Mouse (Mus musculus) forebrain, embryonic 10.5 days (tissue): ENCODE measurements around the gene Agap1. TPM values are rescaled to one million over a fixed set of nuclear protein-coding genes. Genes with fewer than 3 reads are reported as not detected.

ENCODE experiments used
- DNase-seq: peaks from one replicate; pipeline ENCODE4 v3.0.0-alpha.2; 2017; ENCODE audit warnings: low spot score; ENCODE audit errors: extremely low spot score
- H3K27ac ChIP-seq: fragments of 300-500 bp; sonication (generic); 2 replicates; pipeline ENCODE4 v1.5.1; 2016; ENCODE audit warnings: mild to moderate bottlenecking
- H3K27me3 ChIP-seq: fragments of 300-500 bp; sonication (generic); 2 replicates; pipeline ENCODE4 v1.6.1; 2016; ENCODE audit warnings: mild to moderate bottlenecking; ENCODE audit not compliant: poor library complexity, severe bottlenecking
- H3K36me3 ChIP-seq: fragments of 300-500 bp; sonication (generic); replicated peaks from 2 replicates; pipeline ENCODE4 v1.6.1; 2016; ENCODE audit warnings: mild to moderate bottlenecking, moderate library complexity
- H3K4me1 ChIP-seq: fragments of 300-500 bp; sonication (generic); 2 replicates; pipeline ENCODE4 v1.6.1; 2016
- H3K4me3 ChIP-seq: fragments of 300-500 bp; sonication (generic); 2 replicates; pipeline ENCODE4 v1.5.1; 2016; ENCODE audit warnings: mild to moderate bottlenecking, moderate library complexity
- H3K9me3 ChIP-seq: fragments of 300-500 bp; sonication (generic); 2 replicates; pipeline ENCODE4 v1.6.1; 2016; ENCODE audit warnings: mild to moderate bottlenecking, moderate library complexity
- whole genome bisulfite sequencing: fragments of 180-500 bp; shearing (Covaris S2); methylation state at CpG from one replicate; pipeline ENCODE4 v1.1.7; 2016; 5-methylcytosine and 5-hydroxymethylcytosine counted together
- polyA plus RNA-seq: library from polyadenylated mRNA; unstranded; fragments of >200 nt; fragmentation: Nextera tagmentation; extraction: Ambion mirVana; gene quantifications from 2 replicates; pipeline ENCODE4 v1.2.1, GENCODE M21; 2016

Gene Agap1
- polyA plus RNA-seq, 1 experiment from 2014 or later = 14.3 TPM

DNA sequence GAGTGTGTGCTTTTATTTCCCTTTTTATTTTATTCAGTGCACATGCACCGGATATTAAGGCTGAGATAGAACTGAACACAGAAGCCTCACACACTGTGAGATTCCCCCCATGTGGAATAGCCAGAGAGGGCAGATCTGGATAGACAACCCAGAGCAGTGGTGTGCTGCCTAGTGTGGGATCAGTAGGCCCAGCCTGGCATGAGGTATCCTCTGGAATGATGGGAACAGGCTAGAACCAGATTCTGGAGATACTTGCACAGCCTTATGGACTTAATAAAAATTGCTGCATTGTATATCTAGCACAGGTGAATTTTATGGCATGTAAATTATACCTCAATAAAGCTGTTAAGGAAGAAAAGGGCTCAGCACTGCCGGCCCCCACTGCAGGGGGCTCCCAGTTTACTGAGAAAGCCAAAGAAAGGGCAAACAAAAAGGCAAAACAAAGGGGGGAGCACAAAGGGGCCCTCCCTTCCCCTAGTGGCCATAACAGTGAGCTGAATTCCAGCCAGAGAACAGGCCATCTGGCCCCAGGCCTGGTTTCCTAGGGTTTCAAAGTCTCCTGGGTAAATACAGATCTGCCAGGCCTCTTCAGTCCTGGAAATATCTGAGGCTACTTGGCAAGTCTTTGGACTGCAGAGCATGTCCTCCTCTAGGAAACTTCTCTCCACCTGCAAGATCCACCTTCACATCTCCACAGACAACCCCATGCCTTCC, 405.6 kb downstream of the Agap1 start:
- H3K36me3 ChIP-seq = no peaks in the 10 kb centered on the region; the same call in 1 of the 2 replicates
- peak overlapping the region; percentile 46; the same call in 1 of the 2 replicates for H3K27ac ChIP-seq
- peak; percentile 34 for DNase-seq
- H3K9me3 ChIP-seq = no peaks in the 10 kb centered on the region
- 47% methylated on average over 2 of the region's 2 CpGs for WGBS
- peaks cover 98% of the 10 kb centered on the region for H3K27me3 ChIP-seq
- H3K4me3 ChIP-seq = no peak overlapping the region
- peaks cover 22% of the 10 kb centered on the region for H3K4me1 ChIP-seq

DNA sequence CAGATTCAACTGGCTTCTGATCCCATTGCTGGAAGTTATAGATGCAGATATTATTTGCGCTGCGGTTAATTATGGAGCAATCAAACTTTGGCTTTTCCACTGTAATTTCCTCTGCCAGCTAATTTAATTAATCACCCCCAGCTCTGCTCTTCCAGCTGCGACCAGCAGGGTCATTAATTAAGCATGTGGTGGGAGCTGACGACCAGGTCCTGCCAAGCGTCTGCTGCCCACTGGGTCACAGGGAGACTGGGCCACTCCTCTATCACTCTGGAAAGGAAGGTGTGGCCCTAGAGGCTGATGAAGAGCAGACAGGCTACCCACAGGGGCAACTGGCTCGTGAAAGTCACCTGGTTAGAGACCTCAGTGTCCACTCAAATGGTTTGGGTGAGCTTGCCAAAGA, 411.2 kb downstream of the Agap1 start:
- Histone ChIP-seq H3K36me3 (no peaks in the 10 kb centered on the region), H3K4me3 (no peak overlapping the region), H3K27ac (no peak overlapping the region), H3K27me3 (peaks cover 86% of the 10 kb centered on the region), H3K9me3 (no peaks in the 10 kb centered on the region), H3K4me1 (peaks cover 35% of the 10 kb centered on the region)
- DNase-seq = no peak
- 71% methylated on average over 6 of the region's 6 CpGs for WGBS

DNA sequence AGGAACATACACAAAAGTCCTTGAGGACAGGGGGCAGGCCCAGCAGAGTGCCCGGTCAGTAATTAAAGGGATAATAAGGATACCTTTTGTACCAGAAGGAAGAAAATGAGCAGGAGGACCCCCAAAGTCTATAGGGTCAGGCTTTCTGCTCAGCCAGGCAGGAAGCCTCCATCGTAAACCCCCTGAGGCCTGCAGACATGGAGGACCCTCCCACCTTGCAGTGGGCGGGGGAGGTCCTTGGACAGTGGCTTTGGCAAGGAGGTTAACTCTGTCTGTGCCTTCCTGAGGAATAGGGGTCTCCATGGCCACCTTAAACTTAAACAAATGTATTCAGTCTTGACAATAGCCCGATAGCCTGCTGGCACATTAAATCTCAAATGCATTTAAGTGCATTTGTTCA, 413.2 kb downstream of the Agap1 start:
- no peak for DNase-seq
- Histone ChIP-seq H3K27me3 (peaks cover 86% of the 10 kb centered on the region), H3K9me3 (no peaks in the 10 kb centered on the region), H3K4me3 (no peak overlapping the region), H3K36me3 (no peaks in the 10 kb centered on the region), H3K27ac (no peak overlapping the region), H3K4me1 (peaks cover 47% of the 10 kb centered on the region)
- 30% methylated on average over 4 of the region's 4 CpGs for WGBS

DNA sequence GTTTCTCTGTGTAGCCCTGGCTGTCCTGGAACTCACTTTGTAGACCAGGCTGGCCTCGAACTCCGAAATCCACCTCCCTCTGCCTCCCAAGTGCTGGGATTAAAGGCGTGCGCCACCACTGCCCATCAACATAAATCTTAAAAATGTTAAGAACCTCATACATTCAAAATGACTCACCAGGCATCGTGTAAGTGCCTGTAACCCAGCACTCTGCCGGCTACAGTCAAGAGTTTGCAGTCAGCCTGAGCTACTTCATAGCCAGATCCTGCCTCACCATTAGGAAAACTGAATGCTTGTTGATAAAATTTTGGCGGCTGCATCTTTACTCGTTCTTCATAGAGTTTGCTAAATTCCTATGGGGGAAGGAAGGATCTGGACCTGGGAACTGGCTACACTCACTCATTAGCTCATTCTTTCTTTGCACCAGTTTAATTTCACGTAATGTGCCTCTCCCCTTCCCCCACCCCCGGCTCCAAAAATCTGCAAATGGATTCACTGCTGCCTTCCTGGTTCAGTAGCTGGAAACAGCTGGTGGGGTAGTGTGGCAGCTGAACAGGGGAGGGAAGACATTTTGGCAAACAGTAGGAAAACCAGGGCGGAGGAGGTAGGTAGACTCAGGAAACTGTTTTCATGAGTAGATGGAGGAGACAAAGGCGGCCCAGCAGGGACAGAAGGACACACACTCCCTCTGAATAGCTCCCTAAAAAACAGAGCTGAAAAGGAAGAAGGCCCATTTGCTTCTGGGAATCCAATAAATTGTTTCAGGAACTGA, 415.7 kb downstream of the Agap1 start:
- WGBS = 47% methylated on average over 12 of the region's 12 CpGs

DNA sequence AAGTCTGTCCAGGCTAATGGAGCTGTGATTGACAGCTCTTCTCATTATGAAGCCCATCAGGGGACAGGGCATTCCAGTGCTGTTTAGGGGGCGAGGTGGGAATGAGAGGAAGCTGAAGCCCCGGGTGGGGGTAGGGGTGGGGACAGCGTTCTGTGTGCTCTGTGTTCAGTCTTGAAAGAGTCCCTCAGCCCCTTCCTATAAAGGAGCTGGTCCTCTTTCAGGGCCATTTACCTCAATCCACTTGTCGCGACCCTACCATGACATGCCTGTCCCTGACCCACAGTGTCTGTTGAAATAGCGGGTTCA, 416.3 kb downstream of the Agap1 start:
- H3K27ac ChIP-seq = 0 out of 2 replicates have a peak overlapping the region, but pooled peaks have one; percentile 8
- DNase-seq = no peak

More for the DNA sequence above, 415.7 kb downstream of the Agap1 start:
- peaks cover 86% of the 10 kb centered on the region for H3K27me3 ChIP-seq
- no peak for DNase-seq
- H3K27ac ChIP-seq = 0 out of 2 replicates have a peak overlapping the region, but pooled peaks have one; percentile 8
- H3K4me1 ChIP-seq = peaks cover 48% of the 10 kb centered on the region
- H3K36me3 ChIP-seq = no peaks in the 10 kb centered on the region
- H3K4me3 ChIP-seq = no peak overlapping the region
- H3K9me3 ChIP-seq = no peaks in the 10 kb centered on the region

DNA sequence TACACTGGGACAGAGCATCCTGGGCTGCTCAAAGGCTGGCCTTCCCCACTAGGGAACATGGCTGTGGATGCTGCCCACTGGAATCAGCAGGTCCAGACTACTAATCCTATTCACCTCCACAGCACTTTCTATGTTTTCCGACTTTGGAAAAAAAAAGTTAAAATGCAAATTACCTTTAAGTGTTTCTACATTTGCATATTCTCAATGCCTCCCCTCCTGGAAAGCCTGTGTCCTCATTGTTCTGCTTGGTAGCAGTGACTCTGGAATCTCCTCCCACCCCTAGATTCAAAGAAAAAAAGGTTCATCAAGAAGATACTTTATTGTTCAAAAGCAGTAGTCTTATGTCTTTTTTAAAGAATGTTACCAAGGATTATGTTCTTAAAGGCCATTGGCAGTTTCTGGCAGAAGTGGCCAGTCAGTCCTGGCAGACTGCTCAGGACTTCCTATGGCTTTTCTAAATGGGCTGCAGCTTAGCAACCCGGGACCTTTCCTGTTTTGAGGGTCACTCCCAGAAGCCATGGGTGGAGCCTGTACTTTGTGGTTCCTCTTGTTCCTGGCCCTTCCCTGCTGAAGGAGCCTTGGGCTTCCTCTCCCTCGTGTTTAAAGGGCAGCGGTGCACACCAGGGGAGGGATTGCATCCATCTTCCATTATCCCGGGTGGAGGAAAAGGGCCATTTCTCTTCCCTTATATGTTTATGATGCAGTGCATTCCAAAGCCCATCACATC, 421.9 kb downstream of the Agap1 start:
- Histone ChIP-seq H3K27ac (peak overlapping the region; percentile 54), H3K27me3 (peaks cover 81% of the 10 kb centered on the region), H3K4me3 (no peak overlapping the region), H3K4me1 (peaks cover 56% of the 10 kb centered on the region), H3K9me3 (no peaks in the 10 kb centered on the region), H3K36me3 (peaks cover 6% of the 10 kb centered on the region; the same call in 1 of the 2 replicates)
- WGBS = 9% methylated on average over 5 of the region's 5 CpGs
- no peak for DNase-seq

More for the DNA sequence above, 416.3 kb downstream of the Agap1 start:
- Histone ChIP-seq H3K4me1 (peaks cover 52% of the 10 kb centered on the region), H3K36me3 (no peaks in the 10 kb centered on the region), H3K4me3 (no peak overlapping the region), H3K27me3 (peaks cover 86% of the 10 kb centered on the region), H3K9me3 (no peaks in the 10 kb centered on the region)
- WGBS = 27% methylated on average over 6 of the region's 6 CpGs

DNA sequence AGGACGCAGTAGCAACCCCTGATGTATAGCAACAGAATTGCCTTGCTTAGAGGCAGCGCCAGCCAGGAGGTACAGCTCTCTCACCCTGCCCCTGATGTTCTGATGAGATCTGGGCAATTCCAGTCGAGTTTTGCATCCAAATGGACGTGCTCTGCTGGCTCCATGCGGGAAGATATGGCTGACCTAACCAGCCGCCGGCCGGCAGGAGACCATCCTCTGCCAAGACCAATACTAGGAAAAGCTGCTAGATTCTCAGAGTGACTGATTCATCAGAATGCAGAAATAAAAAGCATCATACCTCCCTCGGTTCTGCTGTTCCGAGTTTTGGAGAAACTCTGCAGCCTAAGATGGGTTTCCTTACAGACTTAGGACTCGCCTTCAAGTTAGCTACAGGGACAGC, 423.9 kb downstream of the Agap1 start:
- Histone ChIP-seq H3K9me3 (no peaks in the 10 kb centered on the region), H3K36me3 (peaks cover 13% of the 10 kb centered on the region; the same call in 1 of the 2 replicates), H3K4me1 (peaks cover 47% of the 10 kb centered on the region), H3K27me3 (peaks cover 67% of the 10 kb centered on the region), H3K4me3 (no peak overlapping the region), H3K27ac (no peak overlapping the region)
- 87% methylated on average over 11 of the region's 11 CpGs for WGBS
- no peak for DNase-seq

DNA sequence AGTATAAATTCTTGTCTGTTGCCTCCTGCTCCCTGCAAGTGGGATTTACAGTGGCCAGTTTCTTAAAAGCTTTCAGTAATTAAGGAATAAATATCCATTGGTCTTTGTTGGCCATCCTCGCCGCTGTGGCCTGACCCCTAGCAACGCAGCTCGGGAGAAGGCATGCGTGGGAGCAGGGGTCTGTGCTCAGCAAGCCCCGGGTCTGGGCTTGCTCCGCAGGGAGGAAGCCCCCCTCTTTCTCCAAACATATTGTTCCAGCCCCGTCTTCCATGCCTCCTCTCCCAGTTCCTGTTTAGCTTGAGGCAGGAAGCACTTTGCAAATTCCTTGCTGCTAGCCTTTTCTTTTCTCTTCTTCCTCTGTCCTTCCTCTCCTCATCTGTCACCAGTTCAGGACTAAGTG, 425.6 kb downstream of the Agap1 start:
- no peak for DNase-seq
- no peak overlapping the region for H3K4me3 ChIP-seq
- no peak overlapping the region for H3K27ac ChIP-seq
- 41% methylated on average over 8 of the region's 8 CpGs for WGBS
- peaks cover 67% of the 10 kb centered on the region for H3K27me3 ChIP-seq
- H3K36me3 ChIP-seq = peaks cover 13% of the 10 kb centered on the region; the same call in 1 of the 2 replicates
- H3K4me1 ChIP-seq = peaks cover 62% of the 10 kb centered on the region
- H3K9me3 ChIP-seq = no peaks in the 10 kb centered on the region

DNA sequence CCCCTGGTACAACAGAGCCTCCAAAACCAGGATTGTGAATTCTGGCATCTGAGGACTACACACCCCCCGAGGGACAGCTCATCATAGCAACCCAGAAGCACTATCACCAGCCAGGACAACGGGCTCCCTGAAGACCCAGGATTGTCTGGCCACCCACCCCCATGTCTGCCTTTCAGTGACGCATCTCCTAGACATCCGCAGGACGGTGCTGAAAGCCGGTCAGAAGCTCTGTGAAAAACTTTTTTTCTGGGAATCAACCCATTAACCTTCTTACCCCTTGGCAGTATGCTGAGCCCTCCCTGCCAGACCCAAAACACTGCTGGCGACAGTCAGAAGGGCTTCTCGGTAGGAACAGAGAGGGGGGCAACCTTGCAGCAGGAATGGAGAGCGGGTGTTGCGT, 426.2 kb downstream of the Agap1 start:
- H3K4me3 ChIP-seq = no peak overlapping the region
- peaks cover 13% of the 10 kb centered on the region; the same call in 1 of the 2 replicates for H3K36me3 ChIP-seq
- H3K9me3 ChIP-seq = no peaks in the 10 kb centered on the region
- no peak for DNase-seq
- peaks cover 60% of the 10 kb centered on the region for H3K27me3 ChIP-seq
- WGBS = 81% methylated on average over 10 of the region's 10 CpGs
- no peak overlapping the region for H3K27ac ChIP-seq
- H3K4me1 ChIP-seq = peaks cover 62% of the 10 kb centered on the region

DNA sequence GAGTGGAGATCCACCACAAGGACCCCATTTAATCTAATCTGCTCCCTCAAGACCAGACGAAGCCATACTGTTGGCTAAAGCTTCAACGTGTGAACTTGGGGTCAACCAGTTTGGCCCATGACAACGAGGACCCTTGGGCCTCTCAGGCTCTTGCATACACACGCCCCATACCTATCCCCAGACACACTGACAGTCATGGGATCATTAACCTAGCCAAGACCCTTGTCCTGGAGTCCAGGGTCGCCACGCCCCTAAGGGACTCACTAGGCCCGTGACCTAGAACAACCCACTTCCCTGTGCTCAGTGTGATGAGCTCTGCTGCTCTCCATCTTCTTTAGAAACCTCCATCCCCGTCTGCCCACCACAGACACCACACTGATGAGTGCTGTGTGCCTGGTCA, 429.7 kb downstream of the Agap1 start:
- peaks cover 37% of the 10 kb centered on the region for H3K36me3 ChIP-seq
- peaks cover 65% of the 10 kb centered on the region for H3K27me3 ChIP-seq
- H3K4me3 ChIP-seq = no peak overlapping the region
- no peak overlapping the region for H3K27ac ChIP-seq
- peaks cover 52% of the 10 kb centered on the region for H3K4me1 ChIP-seq
- no peak for DNase-seq
- WGBS = 85% methylated on average over 8 of the region's 8 CpGs
- no peaks in the 10 kb centered on the region for H3K9me3 ChIP-seq

DNA sequence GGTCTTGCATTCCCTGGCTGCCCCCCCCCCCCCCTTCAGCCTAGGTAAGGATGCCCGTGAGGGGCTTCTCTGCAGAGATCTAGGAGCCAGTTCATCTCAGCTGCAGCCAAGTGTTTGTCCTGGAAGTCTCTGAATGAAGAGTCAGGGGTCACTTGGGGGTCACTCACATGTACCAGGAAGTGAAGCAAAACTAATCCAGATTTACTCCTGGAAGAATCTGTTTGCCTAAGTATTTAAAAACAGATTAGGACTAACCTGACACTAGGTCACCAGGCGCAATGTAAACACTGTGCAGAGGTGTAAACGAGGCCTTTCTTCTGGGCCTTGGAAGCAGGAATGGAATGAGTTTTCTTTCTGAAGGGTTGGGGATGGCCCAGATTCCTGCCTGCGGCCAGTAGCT, 431.1 kb downstream of the Agap1 start:
- no peaks in the 10 kb centered on the region for H3K9me3 ChIP-seq
- WGBS = 10% methylated on average over 4 of the region's 4 CpGs
- peaks cover 69% of the 10 kb centered on the region for H3K27me3 ChIP-seq
- no peak for DNase-seq
- H3K4me3 ChIP-seq = no peak overlapping the region
- H3K36me3 ChIP-seq = peaks cover 50% of the 10 kb centered on the region
- peaks cover 38% of the 10 kb centered on the region for H3K4me1 ChIP-seq
- H3K27ac ChIP-seq = no peak overlapping the region

DNA sequence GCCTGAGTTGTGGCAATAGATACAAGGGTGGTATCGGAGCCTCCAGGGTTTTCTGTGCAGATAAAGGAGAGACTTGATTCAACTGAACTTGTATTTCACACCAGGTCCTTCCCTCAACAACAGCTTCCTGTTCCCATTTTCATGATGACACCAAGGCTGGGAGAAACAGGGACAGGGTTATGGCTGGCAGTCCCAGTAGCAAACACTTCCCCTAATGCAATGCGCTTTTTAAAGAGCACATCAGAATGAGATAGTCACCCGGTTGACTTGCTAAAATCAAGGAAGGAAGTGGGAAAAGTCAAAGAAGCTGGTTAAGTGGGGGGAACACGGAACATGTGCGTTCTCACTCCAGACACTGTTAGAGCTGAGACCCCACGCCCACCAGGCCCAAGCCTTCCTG, 436.8 kb downstream of the Agap1 start:
- H3K9me3 ChIP-seq = no peaks in the 10 kb centered on the region
- H3K27me3 ChIP-seq = peaks cover 85% of the 10 kb centered on the region
- H3K4me3 ChIP-seq = no peak overlapping the region
- H3K4me1 ChIP-seq = peaks cover 36% of the 10 kb centered on the region
- H3K36me3 ChIP-seq = peaks cover 60% of the 10 kb centered on the region
- DNase-seq = no peak
- no peak overlapping the region for H3K27ac ChIP-seq
- 90% methylated on average over 6 of the region's 6 CpGs for WGBS
